Mouse (Mus musculus) v-Abl transformed pro-B cells (cell line): ENCODE data around the gene 1700017D01Rik.
"Not testable (repeated sequence)": the region's sequence is repeated elsewhere in the genome, so short reads cannot be mapped to it uniquely, and the experiment has no call there.

ENCODE experiments used
- in situ Hi-C, 2 experiments: fragments of 400-800 bp; cut with MboI; formaldehyde crosslinking; loops; one replicate each; pipeline ENCODE4 v1.15.1; 2025; ENCODE audit not compliant: unreplicated experiment in 2 of 2

1700017D01Rik gene

GRCm38 (mm10) chr19:11130776-11131175 lies at the start of gene 1700017D01Rik:
TSS of gene 1700017D01Rik (minus strand) at chr19:11130876.
- in situ Hi-C loops = not testable (repeated sequence)

- in situ Hi-C loops = no loop called here
Observed at GRCm38 (mm10) chr19:11177464-11177863, 46.8 kb upstream of the 1700017D01Rik start.

GRCm38 (mm10) chr19:11165172-11165571 lies 34.5 kb upstream of the 1700017D01Rik start, which contains the start of gene 1700025F22Rik:
TSS of gene 1700025F22Rik (minus strand) at chr19:11165320.
- in situ Hi-C loops = no loop called here

- in situ Hi-C loops = not testable (repeated sequence)
Observed at GRCm38 (mm10) chr19:11157890-11158289, 27.2 kb upstream of the 1700017D01Rik start.

- in situ Hi-C loops = no loop called here
Observed at GRCm38 (mm10) chr19:11135336-11135735, 4.7 kb upstream of the 1700017D01Rik start.

- in situ Hi-C loops = no loop called here
Observed at GRCm38 (mm10) chr19:11134852-11135251, 4.2 kb upstream of the 1700017D01Rik start.

GRCm38 (mm10) chr19:11129702-11130101 lies 974 bp downstream of the 1700017D01Rik start:
- in situ Hi-C loops = no loop called here

- in situ Hi-C loops = not testable (repeated sequence)
Observed at GRCm38 (mm10) chr19:11121016-11121420, 9.7 kb downstream of the 1700017D01Rik start.

- in situ Hi-C loops = no loop called here
Observed at GRCm38 (mm10) chr19:11119338-11119737, 11.3 kb downstream of the 1700017D01Rik start.

- in situ Hi-C loops = no loop called here
Observed at GRCm38 (mm10) chr19:11107746-11108145, 22.9 kb downstream of the 1700017D01Rik start.

- in situ Hi-C loops = no loop called here
Observed at GRCm38 (mm10) chr19:11101880-11102279, 28.8 kb downstream of the 1700017D01Rik start.

- in situ Hi-C loops = no loop called here
Observed at GRCm38 (mm10) chr19:11098401-11098800, 32.3 kb downstream of the 1700017D01Rik start.

- in situ Hi-C loops = not testable (repeated sequence)
Observed at GRCm38 (mm10) chr19:11092131-11092530, 38.5 kb downstream of the 1700017D01Rik start.

GRCm38 (mm10) chr19:11080934-11081333 lies 49.7 kb downstream of the 1700017D01Rik start, which contains the start of gene Ms4a8a:
TSS of gene Ms4a8a (minus strand) at chr19:11081102.
- in situ Hi-C loops = no loop called here

GRCm38 (mm10) chr19:11070364-11070763 lies 60.3 kb downstream of the 1700017D01Rik start:
- in situ Hi-C loops = loop anchor here in 1 of 2 experiments (25.0 kb wide), 1 partner anchor 942 kb away; no protein-coding TSS in a partner anchor

- in situ Hi-C loops = loop anchor here in 1 of 2 experiments (25.0 kb wide), 1 partner anchor 947 kb away; no protein-coding TSS in a partner anchor
Observed at GRCm38 (mm10) chr19:11065202-11065875, 65.3 kb downstream of the 1700017D01Rik start.

- in situ Hi-C loops = loop anchor here in 1 of 2 experiments (25.0 kb wide), 1 partner anchor 951 kb away; no protein-coding TSS in a partner anchor
Observed at GRCm38 (mm10) chr19:11060900-11061299, 69.8 kb downstream of the 1700017D01Rik start.

GRCm38 (mm10) chr19:11059967-11060366 lies 70.7 kb downstream of the 1700017D01Rik start:
- in situ Hi-C loops = loop anchor here in 1 of 2 experiments (10.0 to 25.0 kb wide), 2 partner anchors 705 to 952 kb away; no protein-coding TSS in a partner anchor

- in situ Hi-C loops = loop anchor here in 1 of 2 experiments (10.0 to 25.0 kb wide), 2 partner anchors 709 to 957 kb away; no protein-coding TSS in a partner anchor
Observed at GRCm38 (mm10) chr19:11055700-11056099, 75.0 kb downstream of the 1700017D01Rik start.

- in situ Hi-C loops = loop anchor here (5.0 to 25.0 kb wide), 4 partner anchors 554 to 959 kb away; no protein-coding TSS in a partner anchor
Observed at GRCm38 (mm10) chr19:11053277-11053676, 77.4 kb downstream of the 1700017D01Rik start.

GRCm38 (mm10) chr19:11052877-11053276 lies 77.8 kb downstream of the 1700017D01Rik start:
- in situ Hi-C loops = loop anchor here (5.0 to 25.0 kb wide), 4 partner anchors 554 to 959 kb away; no protein-coding TSS in a partner anchor
